Mouse (Mus musculus) bone marrow macrophage, adult 2 months (primary cell): Measurements from ENCODE around the gene Gp1bb.

Source experiments
- CTCF ChIP-seq: IDR thresholded peaks from 2 replicates; pipeline ENCODE4 v1.5.1; 2012; ENCODE audit warnings: low read depth, mild to moderate bottlenecking, low read length, moderate library complexity
- POLR2A ChIP-seq: IDR thresholded peaks from 2 replicates; pipeline ENCODE4 v1.6.1; 2012; ENCODE audit warnings: mild to moderate bottlenecking, low read depth, low read length, borderline replicate concordance

- TF ChIP-seq CTCF (no peak), POLR2A (no peak)
These were observed 28.3 kb downstream of the Gp1bb start for GRCm38 (mm10) chr16:18593930-18594329.
